Mouse (Mus musculus): ENCODE data around the gene Avpi1. TPM values are rescaled to one million over a fixed set of nuclear protein-coding genes. Genes with fewer than 3 reads are reported as not detected.

Avpi1 gene
- polyA plus RNA-seq, 1 experiment from 2014 or later, result 37.1 TPM

GRCm38 (mm10) chr19:42138517-42139285 is 9.8 kb upstream of the Avpi1 start:
- ATAC-seq (replicated peaks; ENCODE audit: low FRiP score, low read depth), result no peak
- H3K36me3 ChIP-seq (ENCODE audit: insufficient read depth, low read length), result no peaks in the 10 kb centered on the region
- 75% methylated on average over 15 of the region's 15 CpGs for WGBS

GRCm38 (mm10) chr19:42137167-42137672 is 8.4 kb upstream of the Avpi1 start:
- WGBS, result 93% methylated on average over 4 of the region's 4 CpGs
- TF ChIP-seq CTCF (IDR thresholded peaks at IDR 0.05; ENCODE audit: low read depth), result no peak
- H3K4me3 ChIP-seq (replicated peaks; ENCODE audit: low read depth, low read length), result no peak overlapping the region
- H3K9ac ChIP-seq (ENCODE audit: low read depth, low read length), result no peak overlapping the region
- no peaks in the 10 kb centered on the region for H3K27me3 ChIP-seq (ENCODE audit: insufficient read depth, low read length)
- H3K36me3 ChIP-seq (ENCODE audit: insufficient read depth, low read length), result no peaks in the 10 kb centered on the region
- no peak overlapping the region for H3K4me2 ChIP-seq (ENCODE audit: low read length)
- no peaks in the 10 kb centered on the region for H3K4me1 ChIP-seq (replicated peaks; ENCODE audit: insufficient read depth, low read length)
- no peak overlapping the region for H3K27ac ChIP-seq
- DNase-seq (ENCODE audit: low spot score) (no peak), ATAC-seq (replicated peaks; ENCODE audit: low FRiP score, low read depth) (no peak)
- H3K9me3 ChIP-seq (replicated peaks; ENCODE audit: low read length), result no peaks in the 10 kb centered on the region

More at GRCm38 (mm10) chr19:42138517-42139285, 9.8 kb upstream of the Avpi1 start:
- H3K4me1 ChIP-seq (replicated peaks; ENCODE audit: insufficient read depth, low read length), result no peaks in the 10 kb centered on the region
- H3K9ac ChIP-seq (ENCODE audit: low read depth, low read length), result no peak overlapping the region
- H3K27me3 ChIP-seq (ENCODE audit: insufficient read depth, low read length), result no peaks in the 10 kb centered on the region
- H3K9me3 ChIP-seq (replicated peaks; ENCODE audit: low read length), result no peaks in the 10 kb centered on the region
- H3K4me2 ChIP-seq (ENCODE audit: low read length), result no peak overlapping the region
- no peak for DNase-seq (ENCODE audit: low spot score)
- TF ChIP-seq CTCF (IDR thresholded peaks at IDR 0.05; ENCODE audit: low read depth), result no peak
- H3K27ac ChIP-seq, result no peak overlapping the region
- no peak overlapping the region for H3K4me3 ChIP-seq (replicated peaks; ENCODE audit: low read depth, low read length)

GRCm38 (mm10) chr19:42136126-42136525 is 7.3 kb upstream of the Avpi1 start:
- Histone ChIP-seq H3K4me1 (replicated peaks; ENCODE audit: insufficient read depth, low read length) (no peaks in the 10 kb centered on the region), H3K4me2 (ENCODE audit: low read length) (no peak overlapping the region), H3K27me3 (ENCODE audit: insufficient read depth, low read length) (no peaks in the 10 kb centered on the region), H3K9me3 (replicated peaks; ENCODE audit: low read length) (no peaks in the 10 kb centered on the region), H3K4me3 (replicated peaks; ENCODE audit: low read depth, low read length) (no peak overlapping the region), H3K36me3 (ENCODE audit: insufficient read depth, low read length) (no peaks in the 10 kb centered on the region), H3K27ac (no peak overlapping the region), H3K9ac (ENCODE audit: low read depth, low read length) (no peak overlapping the region)
- no peak for TF ChIP-seq CTCF (IDR thresholded peaks at IDR 0.05; ENCODE audit: low read depth)
- no peak for DNase-seq (ENCODE audit: low spot score)
- ATAC-seq (replicated peaks; ENCODE audit: low FRiP score, low read depth), result no peak
- WGBS, result 26% methylated on average over 5 of the region's 5 CpGs

GRCm38 (mm10) chr19:42135070-42135469 is 6.2 kb upstream of the Avpi1 start:
- Histone ChIP-seq H3K27me3 (ENCODE audit: insufficient read depth, low read length) (no peaks in the 10 kb centered on the region), H3K9ac (ENCODE audit: low read depth, low read length) (no peak overlapping the region), H3K27ac (no peak overlapping the region), H3K36me3 (ENCODE audit: insufficient read depth, low read length) (no peaks in the 10 kb centered on the region), H3K4me2 (ENCODE audit: low read length) (no peak overlapping the region), H3K9me3 (replicated peaks; ENCODE audit: low read length) (no peaks in the 10 kb centered on the region), H3K4me1 (replicated peaks; ENCODE audit: insufficient read depth, low read length) (no peaks in the 10 kb centered on the region), H3K4me3 (replicated peaks; ENCODE audit: low read depth, low read length) (no peak overlapping the region)
- ATAC-seq (replicated peaks; ENCODE audit: low FRiP score, low read depth), result no peak
- no peak for TF ChIP-seq CTCF (IDR thresholded peaks at IDR 0.05; ENCODE audit: low read depth)
- no peak for DNase-seq (ENCODE audit: low spot score)

- DNase-seq (ENCODE audit: low spot score) (no peak), ATAC-seq (replicated peaks; ENCODE audit: low FRiP score, low read depth) (no peak)
- Histone ChIP-seq H3K9me3 (replicated peaks; ENCODE audit: low read length) (no peaks in the 10 kb centered on the region), H3K4me3 (replicated peaks; ENCODE audit: low read depth, low read length) (no peak overlapping the region), H3K27me3 (ENCODE audit: insufficient read depth, low read length) (no peaks in the 10 kb centered on the region), H3K36me3 (ENCODE audit: insufficient read depth, low read length) (no peaks in the 10 kb centered on the region), H3K9ac (ENCODE audit: low read depth, low read length) (no peak overlapping the region), H3K27ac (no peak overlapping the region), H3K4me2 (ENCODE audit: low read length) (no peak overlapping the region), H3K4me1 (replicated peaks; ENCODE audit: insufficient read depth, low read length) (no peaks in the 10 kb centered on the region; the same call in 1 of the 2 replicates)
- TF ChIP-seq CTCF (IDR thresholded peaks at IDR 0.05; ENCODE audit: low read depth), result no peak
- 36% methylated on average over 5 of the region's 5 CpGs for WGBS
These were observed 2.2 kb upstream of the Avpi1 start for GRCm38 (mm10) chr19:42131101-42131500.

- no peak for DNase-seq (ENCODE audit: low spot score)
- no peak overlapping the region for H3K4me2 ChIP-seq (ENCODE audit: low read length)
- TF ChIP-seq CTCF (IDR thresholded peaks at IDR 0.05; ENCODE audit: low read depth), result no peak
- no peaks in the 10 kb centered on the region for H3K9me3 ChIP-seq (replicated peaks; ENCODE audit: low read length)
- 64% methylated on average over 3 of the region's 3 CpGs for WGBS
- H3K4me3 ChIP-seq (replicated peaks; ENCODE audit: low read depth, low read length), result no peak overlapping the region
- H3K27ac ChIP-seq, result no peak overlapping the region
- H3K9ac ChIP-seq (ENCODE audit: low read depth, low read length), result no peak overlapping the region
- no peak for ATAC-seq (replicated peaks; ENCODE audit: low FRiP score, low read depth)
- H3K36me3 ChIP-seq (ENCODE audit: insufficient read depth, low read length), result no peaks in the 10 kb centered on the region
- no peaks in the 10 kb centered on the region; the same call in 1 of the 2 replicates for H3K4me1 ChIP-seq (replicated peaks; ENCODE audit: insufficient read depth, low read length)
- H3K27me3 ChIP-seq (ENCODE audit: insufficient read depth, low read length), result no peaks in the 10 kb centered on the region
These were observed 1.4 kb upstream of the Avpi1 start for GRCm38 (mm10) chr19:42130294-42130606.
